Mouse (Mus musculus) embryonic facial prominence, embryonic 15.5 days (tissue): ENCODE measurements around the gene Sept9. TPM values are rescaled to one million over a fixed set of nuclear protein-coding genes. Genes with fewer than 3 reads are reported as not detected.
A peak's percentile ranks its signal among the peaks of the same experiment; 100 is the strongest.

Source experiments
- ATAC-seq: fragments of 200-750 bp; cut with Nextera tagmentation; 2 replicates; pipeline ENCODE4 v1.8.0; 2017; ENCODE audit warnings: low read depth, moderate TSS enrichment; ENCODE audit not compliant: insufficient number of reproducible peaks, low FRiP score, low TSS enrichment
- H3K27ac ChIP-seq: fragments of 300-500 bp; sonication (generic); replicated peaks from 2 replicates; pipeline ENCODE4 v1.5.1; 2015; ENCODE audit warnings: mild to moderate bottlenecking, inconsistent platforms
- H3K27me3 ChIP-seq: fragments of 300-500 bp; sonication (generic); 2 replicates; pipeline ENCODE4 v1.6.1; 2015; ENCODE audit warnings: inconsistent platforms
- H3K36me3 ChIP-seq: fragments of 300-500 bp; sonication (generic); 2 replicates; pipeline ENCODE4 v1.6.1; 2015; ENCODE audit warnings: mild to moderate bottlenecking, inconsistent platforms
- H3K4me1 ChIP-seq: fragments of 300-500 bp; sonication (generic); 2 replicates; pipeline ENCODE4 v1.6.1; 2015; ENCODE audit warnings: inconsistent platforms
- H3K4me2 ChIP-seq: fragments of 300-500 bp; sonication (generic); replicated peaks from 2 replicates; pipeline ENCODE4 v1.6.1; 2015; ENCODE audit warnings: mild to moderate bottlenecking, inconsistent platforms
- H3K4me3 ChIP-seq: fragments of 300-500 bp; sonication (generic); replicated peaks from 2 replicates; pipeline ENCODE4 v1.5.1; 2015; ENCODE audit warnings: mild to moderate bottlenecking, inconsistent platforms
- H3K9ac ChIP-seq: fragments of 300-500 bp; sonication (generic); 2 replicates; pipeline ENCODE4 v1.6.1; 2015; ENCODE audit warnings: inconsistent platforms
- H3K9me3 ChIP-seq: fragments of 300-500 bp; sonication (generic); replicated peaks from 2 replicates; pipeline ENCODE4 v1.6.1; 2016; ENCODE audit warnings: inconsistent platforms
- WGBS: fragments of 180-500 bp; shearing (Covaris S2); methylation state at CpG from one replicate; pipeline ENCODE4 v1.1.7; 2015; 5-methylcytosine and 5-hydroxymethylcytosine counted together
- polyA plus RNA-seq: library from polyadenylated mRNA; unstranded; fragments of >200 nt; fragmentation: Nextera tagmentation; extraction: Ambion mirVana; gene quantifications from 2 replicates; pipeline ENCODE4 v1.2.1, GENCODE M21; 2015

The Sept9 gene
- polyA plus RNA-seq, 1 experiment from 2014 or later: 157 TPM

DNA sequence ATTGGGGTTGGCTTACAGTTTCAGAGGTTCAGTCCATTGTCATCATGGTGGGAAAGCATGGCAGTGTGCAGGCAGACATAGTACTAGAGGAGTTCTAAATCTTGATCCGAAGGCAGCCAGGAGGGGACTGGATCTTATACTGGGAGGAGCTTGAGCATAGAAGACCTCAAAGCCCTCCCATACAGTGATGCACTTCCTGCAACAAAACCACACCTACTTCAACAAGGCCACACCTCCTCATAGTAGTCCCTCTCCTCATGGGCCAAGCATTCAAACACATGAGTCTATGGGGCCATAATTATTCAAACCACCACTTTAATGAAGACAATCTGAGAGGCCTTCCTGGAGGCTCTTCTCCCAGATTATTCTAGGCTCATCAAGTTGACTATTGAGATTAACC is 57.8 kb downstream of the Sept9 start:
- WGBS: 96% methylated on average over 1 of the region's 1 CpGs
- no peak overlapping the region for H3K4me2 ChIP-seq
- H3K36me3 ChIP-seq: no peaks in the 10 kb centered on the region
- H3K4me3 ChIP-seq: no peak overlapping the region
- peaks cover 46% of the 10 kb centered on the region for H3K4me1 ChIP-seq
- no peak overlapping the region for H3K9ac ChIP-seq
- no peaks in the 10 kb centered on the region for H3K9me3 ChIP-seq
- no peak overlapping the region for H3K27ac ChIP-seq
- H3K27me3 ChIP-seq: no peaks in the 10 kb centered on the region
- no peak for ATAC-seq

GRCm38 (mm10) chr11:117257842-117258241 is 58.4 kb downstream of the Sept9 start:
- H3K36me3 ChIP-seq: no peaks in the 10 kb centered on the region
- H3K27me3 ChIP-seq: no peaks in the 10 kb centered on the region
- no peaks in the 10 kb centered on the region for H3K9me3 ChIP-seq
- no peak overlapping the region for H3K9ac ChIP-seq
- no peak overlapping the region for H3K4me3 ChIP-seq
- H3K4me1 ChIP-seq: peaks cover 42% of the 10 kb centered on the region
- ATAC-seq: no peak
- no peak overlapping the region for H3K4me2 ChIP-seq
- H3K27ac ChIP-seq: no peak overlapping the region

GRCm38 (mm10) chr11:117259178-117259960 is 59.9 kb downstream of the Sept9 start:
- Histone ChIP-seq H3K4me2 (no peak overlapping the region), H3K27ac (no peak overlapping the region), H3K9me3 (no peaks in the 10 kb centered on the region), H3K9ac (no peak overlapping the region), H3K4me1 (peaks cover 41% of the 10 kb centered on the region), H3K36me3 (no peaks in the 10 kb centered on the region), H3K27me3 (no peaks in the 10 kb centered on the region), H3K4me3 (no peak overlapping the region)
- 77% methylated on average over 9 of the region's 9 CpGs for WGBS
- ATAC-seq: no peak

DNA sequence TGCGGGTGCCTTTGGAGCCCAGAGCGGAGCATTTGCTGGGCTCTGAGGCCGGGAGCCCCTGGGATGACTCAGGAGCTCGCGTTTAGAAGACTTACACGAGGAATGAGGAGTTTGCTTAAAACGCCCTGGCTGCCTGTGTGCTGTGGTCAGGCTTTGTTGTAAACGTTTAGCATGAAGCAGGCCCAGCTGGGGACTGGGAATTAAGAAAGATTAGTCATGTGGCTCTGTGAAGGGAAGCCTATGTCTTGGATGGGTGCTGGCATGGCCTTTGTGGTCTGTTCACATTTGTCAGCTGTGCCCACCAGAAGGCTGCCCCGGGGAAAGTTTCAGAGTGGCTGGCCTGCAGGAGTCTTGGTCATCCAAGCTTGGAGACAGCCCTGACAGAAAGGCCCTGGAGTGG is 61.2 kb downstream of the Sept9 start:
- WGBS: 41% methylated on average over 9 of the region's 9 CpGs
- no peak overlapping the region for H3K4me3 ChIP-seq
- H3K27ac ChIP-seq: 0 out of 2 replicates have a peak overlapping the region, but pooled peaks have one; percentile 8
- H3K36me3 ChIP-seq: no peaks in the 10 kb centered on the region
- no peak overlapping the region for H3K4me2 ChIP-seq
- H3K9me3 ChIP-seq: no peaks in the 10 kb centered on the region
- peaks cover 48% of the 10 kb centered on the region for H3K4me1 ChIP-seq
- no peak overlapping the region for H3K9ac ChIP-seq
- H3K27me3 ChIP-seq: no peaks in the 10 kb centered on the region
- ATAC-seq: no peak

DNA sequence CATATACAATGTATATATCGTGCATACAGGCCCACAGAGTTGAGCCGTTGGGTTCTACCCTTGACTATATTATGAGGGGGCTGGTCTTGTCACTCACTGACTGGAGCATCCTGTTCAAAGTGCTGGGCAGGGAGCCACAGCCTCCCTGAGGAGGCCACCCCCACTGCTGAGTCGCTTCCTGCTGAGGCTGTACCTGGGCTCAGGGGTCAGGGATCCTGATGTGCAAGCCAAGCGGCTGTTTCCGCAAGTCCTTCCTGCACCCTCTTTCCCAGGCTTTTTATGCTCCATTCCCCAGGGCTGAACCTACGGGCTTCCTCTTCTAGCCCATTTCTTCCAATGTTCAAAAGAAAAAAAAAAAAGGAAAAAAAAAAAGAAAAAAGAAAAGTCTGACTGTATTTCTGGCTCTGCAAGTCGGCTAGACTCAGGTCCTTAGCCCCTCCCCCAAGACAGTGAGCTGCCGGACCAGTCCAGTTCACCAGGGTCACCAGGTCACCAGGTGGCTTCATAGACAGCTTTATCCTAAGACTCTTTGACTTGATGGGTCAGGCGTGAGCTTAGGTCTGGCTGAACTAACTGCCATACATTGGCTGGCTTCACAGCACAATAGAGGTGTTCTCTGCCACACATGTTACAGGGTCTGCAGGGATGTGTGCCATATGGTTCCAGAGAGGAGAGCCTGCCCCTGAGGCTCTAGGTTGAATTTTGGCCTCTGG is 63.8 kb downstream of the Sept9 start:
- Histone ChIP-seq H3K9ac (no peak overlapping the region), H3K27me3 (no peaks in the 10 kb centered on the region), H3K27ac (peak overlapping the region; percentile 52; the same call in 1 of the 2 replicates), H3K9me3 (no peaks in the 10 kb centered on the region), H3K4me2 (no peak overlapping the region), H3K36me3 (no peaks in the 10 kb centered on the region), H3K4me1 (peaks cover 64% of the 10 kb centered on the region), H3K4me3 (no peak overlapping the region)
- 49% methylated on average over 9 of the region's 9 CpGs for WGBS
- no peak for ATAC-seq

DNA sequence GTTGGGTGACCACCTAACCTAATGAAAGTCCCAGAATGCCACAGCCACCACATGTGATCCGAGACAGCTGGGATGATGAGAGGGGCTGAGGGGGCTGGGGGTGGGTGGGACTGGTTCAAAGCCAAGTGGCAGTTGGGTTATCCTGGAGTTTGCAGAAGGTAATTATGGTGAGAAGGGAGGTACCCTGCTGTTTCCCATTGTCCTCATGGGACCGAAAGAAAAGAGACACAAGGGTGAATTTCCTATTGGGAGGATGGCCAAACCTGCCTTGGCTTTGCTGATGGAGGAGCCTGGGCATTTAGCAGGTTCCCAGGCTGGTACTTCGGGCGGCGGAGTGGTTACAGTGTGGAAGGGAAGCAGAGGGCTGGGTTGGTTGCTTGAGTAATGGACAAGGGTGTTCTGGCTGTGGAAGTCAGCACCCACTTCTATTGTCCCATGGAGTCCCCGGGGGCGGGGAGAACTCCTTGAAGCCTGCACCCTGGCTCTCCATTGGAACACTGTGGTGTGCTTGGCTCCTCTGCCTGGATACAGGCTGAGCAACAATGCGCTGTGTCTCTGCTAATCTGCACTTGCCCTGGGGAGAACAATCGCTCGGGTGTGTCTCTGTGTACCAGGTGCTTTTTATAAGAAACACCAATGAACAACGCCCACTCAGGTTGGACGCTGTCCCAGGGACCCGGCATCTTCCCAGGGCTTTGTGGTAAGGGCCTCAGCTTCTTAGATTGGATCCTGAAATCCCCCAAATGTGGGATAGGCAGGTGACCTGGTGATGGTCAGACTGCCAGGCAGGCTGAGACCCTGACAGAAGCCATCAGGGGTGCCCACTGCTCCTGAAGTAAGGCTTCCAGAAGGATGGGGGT is 64.9 kb downstream of the Sept9 start:
- H3K4me1 ChIP-seq: peaks cover 74% of the 10 kb centered on the region

GRCm38 (mm10) chr11:117265270-117265980 is 66.0 kb downstream of the Sept9 start:
- Histone ChIP-seq H3K9ac (peak overlapping the region; percentile 65), H3K4me2 (peak overlapping the region; percentile 88), H3K36me3 (no peaks in the 10 kb centered on the region), H3K9me3 (no peaks in the 10 kb centered on the region), H3K4me3 (peak overlapping the region; percentile 81), H3K4me1 (peaks cover 75% of the 10 kb centered on the region), H3K27me3 (no peaks in the 10 kb centered on the region), H3K27ac (peak overlapping the region; percentile 93)
- 3% methylated on average over 18 of the region's 18 CpGs for WGBS
- peak; percentile 34 for ATAC-seq

More for the DNA sequence above, 64.9 kb downstream of the Sept9 start:
- H3K9ac ChIP-seq: no peak overlapping the region
- ATAC-seq: no peak
- no peaks in the 10 kb centered on the region for H3K9me3 ChIP-seq
- H3K27me3 ChIP-seq: no peaks in the 10 kb centered on the region
- no peak overlapping the region for H3K4me3 ChIP-seq
- H3K4me2 ChIP-seq: 0 out of 2 replicates have a peak overlapping the region, but pooled peaks have one; percentile 10
- H3K27ac ChIP-seq: peak overlapping the region; percentile 93
- WGBS: 44% methylated on average over 13 of the region's 13 CpGs
- no peaks in the 10 kb centered on the region for H3K36me3 ChIP-seq

DNA sequence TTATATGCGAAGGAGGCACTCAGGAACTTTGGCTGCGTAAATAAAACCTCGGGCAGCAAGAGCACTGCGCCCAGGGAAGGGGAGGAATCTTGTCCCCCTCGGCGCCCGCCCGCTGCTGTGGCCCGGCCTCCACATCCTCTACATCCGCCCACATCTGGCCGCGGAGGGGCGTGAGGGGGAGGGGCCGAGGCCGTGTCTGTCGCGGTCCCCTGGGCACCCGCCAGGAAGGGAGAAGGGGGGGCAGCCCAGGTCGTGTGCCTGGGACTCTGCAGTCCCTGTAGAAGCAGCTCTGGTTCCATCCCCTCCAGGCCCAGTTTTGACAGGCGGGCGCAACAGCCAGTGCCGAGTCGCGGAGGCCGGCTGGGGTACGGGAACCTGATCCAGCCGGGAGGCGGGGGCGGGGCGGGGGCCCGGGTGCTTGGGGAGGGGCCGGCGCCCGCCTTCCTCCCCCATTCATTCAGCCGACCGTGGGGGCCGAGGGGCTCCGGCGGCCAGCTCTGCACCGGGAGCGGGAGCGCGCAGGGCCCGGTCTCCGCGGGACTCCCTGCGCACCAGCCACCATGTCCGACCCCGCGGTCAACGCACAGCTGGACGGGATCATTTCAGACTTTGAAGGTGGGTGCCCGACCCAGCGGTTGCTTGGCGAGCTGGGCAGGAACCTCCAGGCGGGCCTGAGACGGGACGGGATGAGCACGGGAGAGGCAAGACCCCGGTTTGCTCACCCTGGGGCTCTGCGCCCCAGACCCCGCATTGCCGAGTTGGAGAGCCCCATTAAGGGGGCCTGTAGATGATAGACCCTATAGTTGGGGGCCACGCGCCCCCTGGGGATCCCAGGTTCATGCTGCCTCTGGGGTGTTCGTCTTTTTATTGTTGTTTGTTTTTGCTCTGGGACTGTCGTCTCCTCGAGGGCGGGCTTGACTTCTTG is 66.8 kb downstream of the Sept9 start:
- Histone ChIP-seq H3K4me1 (peaks cover 82% of the 10 kb centered on the region), H3K27ac (peak overlapping the region; percentile 93)
- WGBS: under 1% methylated on average over 69 of the region's 69 CpGs

DNA sequence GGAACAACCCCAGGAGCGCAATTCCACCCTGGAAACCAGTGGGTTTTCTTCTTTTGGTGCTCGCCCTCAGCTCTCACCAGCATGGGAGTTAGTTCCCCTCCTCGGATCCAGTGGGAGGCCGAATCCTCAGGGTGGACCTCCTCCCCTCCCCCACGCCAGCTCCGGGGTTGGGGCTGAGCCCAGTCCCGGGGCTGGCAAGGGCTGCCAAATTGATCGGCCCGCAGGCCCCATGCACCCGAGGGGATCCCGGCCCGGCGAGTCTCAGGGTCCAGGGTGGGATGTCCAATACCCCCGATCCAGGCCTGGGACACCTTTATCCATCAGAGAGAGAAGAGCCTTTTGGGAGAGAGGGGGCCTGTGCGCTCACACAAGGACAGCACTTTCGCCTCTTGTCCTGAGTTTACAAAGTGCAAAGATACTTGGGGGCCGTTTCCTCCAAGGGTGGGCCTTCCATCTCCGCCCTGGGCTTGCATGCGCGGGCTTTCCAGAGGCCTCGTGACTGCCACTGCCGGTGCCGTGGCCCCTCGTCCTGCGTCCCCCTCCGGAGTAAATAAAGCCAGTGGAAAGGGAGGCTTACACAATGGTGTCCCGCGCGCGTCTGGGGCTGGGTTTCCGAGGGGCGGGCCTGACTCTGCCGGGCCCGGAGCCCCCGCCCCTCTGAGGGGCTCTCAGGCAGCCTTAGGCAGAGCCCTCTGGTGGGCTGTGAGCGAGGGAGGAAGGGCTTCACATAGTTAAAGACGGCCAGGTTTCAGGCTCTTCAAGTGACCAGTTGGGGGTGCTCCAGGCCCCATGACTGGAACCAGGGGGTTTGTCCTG is 67.7 kb downstream of the Sept9 start:
- peak; percentile 61 for ATAC-seq
- under 1% methylated on average over 37 of the region's 37 CpGs for WGBS
- peaks cover 86% of the 10 kb centered on the region for H3K4me1 ChIP-seq

More for the DNA sequence above, 66.8 kb downstream of the Sept9 start:
- peak overlapping the region; percentile 81 for H3K4me3 ChIP-seq
- no peaks in the 10 kb centered on the region for H3K27me3 ChIP-seq
- no peaks in the 10 kb centered on the region for H3K36me3 ChIP-seq
- ATAC-seq: peak; percentile 89
- H3K9me3 ChIP-seq: no peaks in the 10 kb centered on the region
- H3K9ac ChIP-seq: peak overlapping the region; percentile 65
- peak overlapping the region; percentile 88 for H3K4me2 ChIP-seq

More for the DNA sequence above, 67.7 kb downstream of the Sept9 start:
- Histone ChIP-seq H3K4me2 (peak overlapping the region; percentile 88), H3K9ac (peak overlapping the region; percentile 65), H3K27me3 (no peaks in the 10 kb centered on the region), H3K27ac (peak overlapping the region; percentile 93), H3K4me3 (peak overlapping the region; percentile 81), H3K9me3 (no peaks in the 10 kb centered on the region), H3K36me3 (no peaks in the 10 kb centered on the region)
